Mouse (Mus musculus): ENCODE results near the gene Prdx6b. TPM values are rescaled to one million over a fixed set of nuclear protein-coding genes. Genes with fewer than 3 reads are reported as not detected.

The Prdx6b gene
- not detected in 2 replicates for polyA plus RNA-seq (2012; ENCODE audit: insufficient read depth, insufficient read length, low replicate concordance, missing spikeins)

DNA sequence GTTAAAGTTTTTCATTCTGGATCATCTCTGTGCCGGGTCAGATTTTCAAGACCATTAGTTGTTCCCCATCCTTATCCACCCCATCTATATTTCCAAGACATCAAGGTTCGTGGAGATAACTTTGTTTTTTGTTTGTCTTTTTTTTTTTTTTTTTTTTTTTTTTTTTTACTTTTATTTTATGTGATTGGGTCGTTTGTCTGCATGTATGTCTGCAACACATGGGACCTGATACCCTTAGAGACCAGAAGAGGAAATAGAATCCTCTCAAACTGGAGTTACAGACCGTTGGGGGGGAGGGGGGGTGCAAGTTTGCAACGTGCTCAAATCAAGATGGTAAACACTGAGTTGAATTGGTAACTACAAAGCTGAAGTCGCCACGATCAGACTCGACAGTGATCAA, at the start of gene Prdx6b:
Prdx6b (plus strand) TSS at position 301 of the 400 bp plus-strand sequence.
- no peak within 1 kb of the TSS for H3K27ac ChIP-seq (ENCODE audit: insufficient read depth, low read depth, low read length)
- 89% methylated on average over 8 of the region's 8 CpGs for WGBS

DNA sequence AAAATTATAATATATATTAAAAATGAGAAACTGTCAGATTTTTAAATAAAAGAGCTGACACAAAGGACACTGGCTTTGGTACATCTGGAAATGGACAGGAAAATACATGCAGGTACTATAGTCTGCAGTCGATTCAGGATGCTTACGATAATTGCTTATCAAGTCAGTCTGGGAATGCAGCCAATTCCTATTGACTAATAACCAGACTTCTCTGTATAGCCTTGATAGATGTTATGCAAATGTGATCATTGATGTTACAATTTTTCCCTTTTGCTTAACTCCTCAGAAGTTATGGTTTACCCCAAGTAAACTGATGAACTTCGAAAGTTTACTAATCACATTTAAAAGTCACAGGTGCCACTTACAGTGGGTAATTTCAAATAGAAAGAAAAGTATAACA, 44.8 kb upstream of the Prdx6b start:
- no peaks in the 10 kb centered on the region for H3K4me1 ChIP-seq (ENCODE audit: control insufficient read depth, insufficient read depth, low read length)
- H3K27ac ChIP-seq (ENCODE audit: insufficient read depth, low read depth, low read length) = no peak overlapping the region
- 54% methylated on average over 3 of the region's 3 CpGs for WGBS
- no peak for TF ChIP-seq CTCF (IDR thresholded peaks at IDR 0.05; ENCODE audit: insufficient read depth, low read depth, low read length)
- no peak for TF ChIP-seq POLR2A (IDR thresholded peaks at IDR 0.05; ENCODE audit: insufficient read depth, low read depth, low read length)
- no peak overlapping the region for H3K4me3 ChIP-seq (ENCODE audit: insufficient read depth, low read depth, low read length)

More for the DNA sequence above, at the start of gene Prdx6b:
- H3K4me1 ChIP-seq (ENCODE audit: control insufficient read depth, insufficient read depth, low read length) = peaks cover 5% of the 10 kb centered on the region; the same call in 1 of the 2 replicates
- no peak within 1 kb of the TSS for H3K4me3 ChIP-seq (ENCODE audit: insufficient read depth, low read depth, low read length)
- TF ChIP-seq POLR2A (IDR thresholded peaks at IDR 0.05; ENCODE audit: insufficient read depth, low read depth, low read length) = no peak
- no peak for TF ChIP-seq CTCF (IDR thresholded peaks at IDR 0.05; ENCODE audit: insufficient read depth, low read depth, low read length)

- no peak for TF ChIP-seq POLR2A (IDR thresholded peaks at IDR 0.05; ENCODE audit: insufficient read depth, low read depth, low read length)
- TF ChIP-seq CTCF (IDR thresholded peaks at IDR 0.05; ENCODE audit: insufficient read depth, low read depth, low read length) = no peak
- no peak overlapping the region for H3K4me3 ChIP-seq (ENCODE audit: insufficient read depth, low read depth, low read length)
- no peak overlapping the region for H3K27ac ChIP-seq (ENCODE audit: insufficient read depth, low read depth, low read length)
- no peaks in the 10 kb centered on the region for H3K4me1 ChIP-seq (ENCODE audit: control insufficient read depth, insufficient read depth, low read length)
Observed at GRCm38 (mm10) chr2:80247868-80248267, 44.4 kb upstream of the Prdx6b start.

DNA sequence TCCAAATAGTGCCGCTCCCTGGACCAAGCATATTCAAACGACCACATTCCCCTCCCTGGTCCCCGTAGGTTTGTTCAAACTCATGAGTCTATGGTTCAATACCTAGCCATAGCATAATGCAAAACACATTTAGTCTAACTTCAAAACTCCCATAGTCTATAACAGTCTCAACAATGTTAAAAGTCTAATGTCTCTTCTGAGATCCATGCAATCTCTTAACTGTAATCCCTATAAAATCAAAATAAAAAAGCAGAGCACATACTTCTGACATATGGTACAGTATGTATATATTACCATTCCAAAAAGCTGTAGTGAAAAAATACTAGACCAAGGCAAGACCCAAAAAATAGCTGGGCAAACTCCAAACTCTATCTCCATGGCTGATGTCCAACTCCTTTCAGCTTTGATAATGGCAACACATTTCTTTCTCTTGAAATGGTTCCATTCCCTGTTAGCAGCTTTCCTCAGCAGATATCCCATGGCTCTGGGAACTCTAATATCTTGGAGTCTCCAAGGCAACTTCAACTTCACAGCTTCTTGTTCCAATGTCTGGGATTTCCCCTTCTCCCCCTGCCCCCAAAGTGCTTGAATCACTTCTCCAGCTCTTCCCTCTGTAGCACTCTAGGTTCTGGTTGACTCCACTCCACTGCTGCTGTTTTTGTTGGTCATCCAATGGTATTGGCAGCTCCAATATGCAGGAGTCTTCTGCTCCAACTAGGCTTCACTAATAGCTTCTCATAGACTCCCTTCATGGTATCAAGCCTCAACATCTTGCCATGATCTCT, 32.2 kb upstream of the Prdx6b start:
- WGBS = 90% methylated on average over 3 of the region's 3 CpGs
- H3K4me3 ChIP-seq (ENCODE audit: insufficient read depth, low read depth, low read length) = no peak overlapping the region
- H3K27ac ChIP-seq (ENCODE audit: insufficient read depth, low read depth, low read length) = no peak overlapping the region
- H3K4me1 ChIP-seq (ENCODE audit: control insufficient read depth, insufficient read depth, low read length) = no peaks in the 10 kb centered on the region
- TF ChIP-seq CTCF (IDR thresholded peaks at IDR 0.05; ENCODE audit: insufficient read depth, low read depth, low read length) (no peak), POLR2A (IDR thresholded peaks at IDR 0.05; ENCODE audit: insufficient read depth, low read depth, low read length) (no peak)

GRCm38 (mm10) chr2:80266894-80267293, 25.4 kb upstream of the Prdx6b start:
- TF ChIP-seq CTCF (IDR thresholded peaks at IDR 0.05; ENCODE audit: insufficient read depth, low read depth, low read length) = no peak
- no peak for TF ChIP-seq POLR2A (IDR thresholded peaks at IDR 0.05; ENCODE audit: insufficient read depth, low read depth, low read length)
- no peaks in the 10 kb centered on the region for H3K4me1 ChIP-seq (ENCODE audit: control insufficient read depth, insufficient read depth, low read length)
- H3K4me3 ChIP-seq (ENCODE audit: insufficient read depth, low read depth, low read length) = no peak overlapping the region
- no peak overlapping the region for H3K27ac ChIP-seq (ENCODE audit: insufficient read depth, low read depth, low read length)
- WGBS = 14% methylated on average over 11 of the region's 11 CpGs

DNA sequence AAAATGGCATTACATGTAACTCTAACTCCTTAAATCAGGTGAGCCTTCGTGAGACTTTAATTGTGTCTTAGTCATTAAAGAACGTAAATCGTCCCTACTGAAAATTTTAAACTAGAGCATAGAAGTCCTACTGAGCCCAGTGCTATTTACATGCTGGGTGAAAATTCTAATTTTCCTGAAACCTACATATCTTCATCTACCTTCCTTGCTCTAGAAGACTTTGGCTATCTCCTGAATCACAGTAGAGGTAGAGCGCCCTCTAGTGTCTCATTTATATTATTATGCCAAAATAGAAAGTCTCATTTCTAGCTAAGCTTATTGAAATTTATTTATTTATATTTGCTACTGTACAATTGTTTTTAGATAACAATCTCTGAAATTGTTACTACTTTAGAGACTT, 24.2 kb upstream of the Prdx6b start:
- Histone ChIP-seq H3K4me3 (ENCODE audit: insufficient read depth, low read depth, low read length) (no peak overlapping the region), H3K27ac (ENCODE audit: insufficient read depth, low read depth, low read length) (no peak overlapping the region), H3K4me1 (ENCODE audit: control insufficient read depth, insufficient read depth, low read length) (no peaks in the 10 kb centered on the region)
- WGBS = 59% methylated on average over 4 of the region's 4 CpGs
- no peak for TF ChIP-seq POLR2A (IDR thresholded peaks at IDR 0.05; ENCODE audit: insufficient read depth, low read depth, low read length)
- no peak for TF ChIP-seq CTCF (IDR thresholded peaks at IDR 0.05; ENCODE audit: insufficient read depth, low read depth, low read length)

DNA sequence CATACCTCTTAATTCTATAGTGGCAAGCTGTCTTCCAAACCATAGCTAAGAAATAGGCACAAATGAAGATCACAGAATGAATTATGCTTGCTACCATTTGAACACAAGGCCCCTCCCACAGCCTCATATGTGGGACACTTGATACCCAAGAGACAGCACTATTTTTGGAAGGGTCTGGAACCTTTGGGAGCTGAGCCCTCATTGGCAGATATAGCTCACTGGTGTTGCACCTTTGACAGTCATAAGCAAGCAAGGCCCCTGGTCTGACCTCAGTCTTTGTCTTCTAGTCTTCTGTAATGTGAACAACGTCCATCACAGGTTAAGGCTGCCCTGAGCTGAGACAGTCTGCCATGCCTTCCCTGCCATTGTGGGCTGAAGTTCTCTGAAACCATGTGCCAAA, 20.8 kb upstream of the Prdx6b start:
- H3K4me1 ChIP-seq (ENCODE audit: control insufficient read depth, insufficient read depth, low read length) = no peaks in the 10 kb centered on the region
- no peak for TF ChIP-seq CTCF (IDR thresholded peaks at IDR 0.05; ENCODE audit: insufficient read depth, low read depth, low read length)
- TF ChIP-seq POLR2A (IDR thresholded peaks at IDR 0.05; ENCODE audit: insufficient read depth, low read depth, low read length) = no peak
- no peak overlapping the region for H3K4me3 ChIP-seq (ENCODE audit: insufficient read depth, low read depth, low read length)
- 79% methylated on average over 1 of the region's 1 CpGs for WGBS
- no peak overlapping the region for H3K27ac ChIP-seq (ENCODE audit: insufficient read depth, low read depth, low read length)

GRCm38 (mm10) chr2:80273038-80273437, 19.2 kb upstream of the Prdx6b start:
- Histone ChIP-seq H3K4me1 (ENCODE audit: control insufficient read depth, insufficient read depth, low read length) (no peaks in the 10 kb centered on the region), H3K27ac (ENCODE audit: insufficient read depth, low read depth, low read length) (no peak overlapping the region), H3K4me3 (ENCODE audit: insufficient read depth, low read depth, low read length) (no peak overlapping the region)
- WGBS = 92% methylated on average over 3 of the region's 3 CpGs
- no peak for TF ChIP-seq CTCF (IDR thresholded peaks at IDR 0.05; ENCODE audit: insufficient read depth, low read depth, low read length)
- TF ChIP-seq POLR2A (IDR thresholded peaks at IDR 0.05; ENCODE audit: insufficient read depth, low read depth, low read length) = no peak

- H3K27ac ChIP-seq (ENCODE audit: insufficient read depth, low read depth, low read length) = no peak overlapping the region
- TF ChIP-seq CTCF (IDR thresholded peaks at IDR 0.05; ENCODE audit: insufficient read depth, low read depth, low read length) = no peak
- TF ChIP-seq POLR2A (IDR thresholded peaks at IDR 0.05; ENCODE audit: insufficient read depth, low read depth, low read length) = no peak
- no peak overlapping the region for H3K4me3 ChIP-seq (ENCODE audit: insufficient read depth, low read depth, low read length)
- no peaks in the 10 kb centered on the region for H3K4me1 ChIP-seq (ENCODE audit: control insufficient read depth, insufficient read depth, low read length)
- whole genome bisulfite sequencing = 75% methylated on average over 4 of the region's 4 CpGs
Observed at GRCm38 (mm10) chr2:80273763-80274162, 18.5 kb upstream of the Prdx6b start.
